Mouse (Mus musculus) lung, postnatal 14 days (tissue): Measurements from ENCODE around the gene Tubb2a.
"Not testable (repeated sequence)": the region's sequence is repeated elsewhere in the genome, so short reads cannot be mapped to it uniquely, and the experiment has no call there.

Experiments
- DNase-seq: peaks from one replicate; pipeline ENCODE4 v3.0.0; 2021

Tubb2a gene

DNA sequence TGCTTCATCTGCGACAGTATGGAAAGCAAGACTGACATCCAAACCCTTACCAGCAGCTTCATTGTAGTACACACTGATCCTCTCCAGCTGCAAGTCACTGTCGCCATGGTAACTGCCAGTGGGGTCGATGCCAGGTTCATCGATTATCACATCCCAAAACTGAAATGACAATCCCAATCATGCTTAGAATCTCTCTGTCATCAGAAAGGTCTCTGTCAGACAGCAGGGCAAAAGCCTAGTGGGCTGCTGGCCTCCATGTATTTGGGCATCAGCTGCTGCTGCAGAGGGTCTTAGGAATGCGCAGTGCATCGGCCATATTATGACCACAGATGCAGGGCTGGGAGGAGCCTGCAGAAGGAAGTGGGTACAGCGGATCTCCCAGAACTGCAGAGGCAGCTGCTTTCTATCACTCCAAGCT is 11.1 kb upstream of the Tubb2a start:
- no peak for DNase-seq

DNA sequence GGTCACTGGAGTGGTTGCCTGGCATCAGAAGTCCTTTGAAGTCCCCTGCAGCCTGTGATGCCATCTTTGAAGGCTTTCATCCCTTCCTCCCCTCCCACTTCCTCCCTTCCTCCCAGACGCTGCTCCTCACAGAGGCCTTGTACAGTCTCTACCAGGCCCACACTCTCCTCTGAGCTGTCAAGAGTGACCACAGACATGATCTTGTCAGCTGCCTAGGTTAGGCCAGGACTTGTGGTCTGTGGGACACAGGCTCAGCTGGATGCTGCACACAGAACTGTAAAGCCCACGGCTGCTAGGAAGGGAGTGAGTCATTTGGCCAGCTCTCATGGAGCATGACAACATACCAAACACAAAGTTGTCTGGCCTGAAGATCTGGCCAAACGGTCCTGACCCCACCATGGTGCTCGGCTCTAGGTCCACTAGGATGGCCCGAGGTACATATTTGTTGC is 10.4 kb upstream of the Tubb2a start:
- DNase-seq: not testable (repeated sequence)

DNA sequence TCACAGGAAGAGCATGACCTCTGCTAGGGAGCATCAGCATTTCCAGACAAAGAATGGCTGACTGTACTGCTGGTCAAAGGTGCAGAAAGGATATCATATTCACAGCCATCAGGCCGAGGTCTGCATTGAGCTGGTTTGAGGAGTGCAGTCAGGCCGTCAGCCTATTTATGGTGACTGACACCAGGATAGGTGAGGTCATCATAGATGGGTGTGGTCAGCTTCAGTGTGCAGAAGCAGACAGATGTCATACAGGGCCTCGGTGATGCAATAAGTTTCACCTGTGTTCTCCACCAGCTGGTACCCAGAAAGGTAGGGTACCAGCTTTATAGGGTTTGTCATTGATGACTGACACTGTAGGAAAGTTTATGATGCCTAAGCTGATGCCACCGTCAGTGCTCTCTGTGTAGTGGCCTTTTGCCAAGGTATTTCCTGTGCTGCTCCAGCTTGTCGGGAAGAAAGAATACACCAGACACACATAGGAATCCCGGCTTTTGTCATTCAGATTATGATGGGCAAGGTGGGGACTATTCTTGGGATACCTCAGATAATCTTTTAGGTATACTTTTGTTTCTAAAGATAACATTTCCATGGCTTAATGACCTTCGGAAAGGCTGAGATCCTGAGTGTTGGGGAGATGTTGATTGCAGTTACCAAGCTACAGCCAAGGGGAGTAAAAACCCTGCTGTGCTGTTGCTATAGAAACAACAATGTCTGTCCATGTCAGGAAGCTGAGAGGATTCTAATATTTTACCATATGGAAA is 9.4 kb upstream of the Tubb2a start:
- no peak for DNase-seq

DNA sequence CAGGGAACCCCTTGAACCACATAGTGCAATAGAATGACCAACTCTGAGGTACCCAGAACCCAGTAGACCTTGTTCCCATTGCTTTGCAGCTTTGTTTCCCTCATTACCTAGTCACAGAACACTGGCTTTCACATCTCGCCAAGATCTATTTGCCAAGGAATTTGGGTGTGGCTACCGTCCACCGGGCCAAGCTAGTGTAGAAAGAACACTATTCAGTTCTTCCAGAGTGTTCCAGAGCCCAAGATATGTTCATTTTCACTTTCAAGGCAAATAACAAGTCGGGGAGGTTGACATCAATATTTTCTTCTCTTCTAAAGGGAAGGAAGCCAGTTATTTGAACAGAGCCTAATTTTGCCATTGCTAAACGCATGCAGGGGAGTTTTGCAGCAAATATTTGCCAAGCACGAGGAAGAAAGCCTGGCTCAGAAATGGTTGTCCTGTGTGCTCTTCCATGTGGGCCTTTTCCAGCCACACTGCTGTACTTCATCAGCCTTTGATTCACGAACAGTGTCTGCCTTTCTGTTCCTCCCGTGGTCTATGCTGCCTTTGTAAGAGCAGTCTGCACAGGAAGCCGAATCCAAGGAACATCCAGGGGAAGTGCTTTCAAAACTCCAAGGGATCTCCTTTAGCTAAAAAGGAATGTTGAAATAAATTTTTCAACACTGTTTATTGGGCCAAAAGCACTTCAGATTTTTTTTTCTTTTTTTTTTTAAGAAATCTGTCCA is 6.4 kb upstream of the Tubb2a start:
- DNase-seq: peak; percentile 48

DNA sequence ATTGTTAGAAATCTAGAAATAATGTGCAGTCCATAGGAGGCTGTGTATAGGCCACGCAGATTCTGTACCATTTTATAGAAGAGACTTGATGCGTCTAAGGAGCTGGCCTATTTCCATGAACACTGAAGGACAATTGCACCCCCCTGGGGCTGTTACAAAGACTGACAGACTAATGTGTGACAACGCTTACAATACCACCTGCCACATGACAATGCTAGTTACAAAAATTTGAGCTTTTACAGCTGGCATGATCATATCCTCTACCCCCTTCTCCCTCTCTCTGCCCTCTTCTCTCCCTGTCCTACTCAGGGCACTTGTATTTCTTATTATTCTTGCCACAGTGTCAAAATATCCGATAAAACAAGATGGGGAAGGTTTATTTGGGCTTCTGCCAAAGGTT is 4.1 kb upstream of the Tubb2a start:
- DNase-seq: no peak

DNA sequence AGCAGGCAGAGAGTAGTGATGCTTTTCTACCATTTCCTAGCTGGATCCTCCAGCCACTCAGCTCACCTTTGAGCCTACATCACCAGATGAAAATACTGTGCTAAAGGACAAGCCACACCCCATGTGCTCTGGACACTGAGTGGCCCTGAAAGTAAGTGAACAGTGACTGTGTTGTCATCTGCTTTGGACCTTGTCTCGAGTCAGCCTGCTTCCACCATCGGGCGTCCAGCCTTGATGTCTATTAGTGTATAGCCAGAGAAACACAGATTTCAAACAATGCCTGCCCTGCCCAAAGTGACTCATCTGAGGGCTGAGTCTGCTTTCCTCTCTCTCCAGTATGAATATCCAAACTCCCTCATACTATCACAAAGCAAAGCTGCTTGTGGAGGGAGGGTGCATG is 2.0 kb upstream of the Tubb2a start:
- no peak for DNase-seq

DNA sequence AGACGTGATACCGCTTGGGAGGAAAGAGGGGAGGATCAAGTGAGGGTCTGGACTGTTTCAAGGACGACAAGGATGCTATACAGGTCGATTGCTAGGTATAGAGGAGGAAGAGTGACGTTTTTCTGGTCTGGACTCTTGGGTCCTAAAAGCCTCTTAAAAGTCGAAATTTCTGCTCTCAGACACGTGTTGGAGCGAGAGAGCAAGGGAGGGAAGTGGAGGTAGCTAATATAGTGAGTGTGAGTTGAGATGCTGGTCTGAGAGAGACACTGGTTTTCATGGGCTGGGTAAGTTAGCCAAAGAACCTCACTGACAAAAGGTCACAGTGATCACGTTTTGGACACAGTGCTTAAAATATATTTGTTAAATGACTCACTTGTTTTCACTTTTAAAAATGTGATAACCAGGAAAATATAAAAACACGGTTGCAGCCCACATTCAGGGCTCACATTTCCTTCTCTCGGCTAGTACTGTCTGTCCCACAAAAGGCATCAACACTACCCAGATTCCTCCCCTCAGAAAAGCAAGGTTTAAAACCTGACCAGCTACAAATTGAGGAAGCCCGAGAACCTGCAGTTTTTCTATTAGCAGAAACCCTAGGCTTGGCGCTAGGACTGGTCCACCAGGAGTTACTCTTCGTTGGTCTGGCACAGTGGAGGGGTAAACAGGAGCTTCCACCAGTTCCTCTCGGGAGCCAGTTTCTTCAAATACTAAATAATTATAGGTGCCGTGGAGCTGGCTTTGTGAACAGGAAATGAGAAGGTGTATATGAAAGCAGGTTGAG is 883 bp upstream of the Tubb2a start:
- no peak for DNase-seq

DNA sequence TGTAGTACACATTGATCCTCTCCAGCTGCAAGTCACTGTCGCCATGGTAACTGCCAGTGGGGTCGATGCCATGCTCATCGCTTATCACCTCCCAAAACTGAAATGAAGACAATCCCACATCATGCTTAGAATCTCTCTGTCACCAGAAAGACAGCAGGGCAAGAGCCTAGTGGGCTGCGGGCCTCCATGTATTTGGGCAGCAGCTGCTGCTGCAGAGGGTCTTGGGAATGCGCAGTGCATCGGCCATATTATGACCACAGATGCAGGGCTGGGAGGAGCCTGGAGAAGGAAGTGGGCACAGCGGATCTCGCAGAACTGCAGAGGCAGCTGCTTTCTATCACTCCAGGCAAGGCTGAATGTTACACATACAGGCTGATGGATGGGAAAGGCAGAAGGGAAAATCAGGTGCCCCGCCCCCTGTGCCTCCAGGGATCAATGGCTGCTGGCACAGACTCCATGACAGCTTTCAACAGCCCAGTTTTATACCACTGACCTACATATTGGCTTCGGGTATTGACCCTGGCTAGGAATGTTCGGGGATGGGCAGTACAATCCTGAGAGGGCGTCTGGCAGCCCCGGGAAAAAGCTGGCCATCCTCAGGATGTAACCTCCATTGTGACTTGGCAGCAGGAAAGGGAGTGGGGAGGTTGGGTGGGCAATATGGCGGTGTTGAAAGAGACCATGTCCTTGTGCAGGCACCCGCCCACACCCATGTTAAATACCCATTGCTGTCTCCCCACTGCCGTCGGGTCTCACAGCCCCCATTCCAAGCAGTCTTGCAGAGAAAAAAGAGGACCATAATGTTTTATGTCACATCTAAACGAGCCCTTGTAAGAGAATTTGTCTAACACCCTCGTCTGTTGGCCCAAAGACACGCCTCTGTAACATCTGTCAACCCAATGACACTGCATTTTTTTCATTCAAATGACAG is 981 bp downstream of the Tubb2a start:
- no peak for DNase-seq

DNA sequence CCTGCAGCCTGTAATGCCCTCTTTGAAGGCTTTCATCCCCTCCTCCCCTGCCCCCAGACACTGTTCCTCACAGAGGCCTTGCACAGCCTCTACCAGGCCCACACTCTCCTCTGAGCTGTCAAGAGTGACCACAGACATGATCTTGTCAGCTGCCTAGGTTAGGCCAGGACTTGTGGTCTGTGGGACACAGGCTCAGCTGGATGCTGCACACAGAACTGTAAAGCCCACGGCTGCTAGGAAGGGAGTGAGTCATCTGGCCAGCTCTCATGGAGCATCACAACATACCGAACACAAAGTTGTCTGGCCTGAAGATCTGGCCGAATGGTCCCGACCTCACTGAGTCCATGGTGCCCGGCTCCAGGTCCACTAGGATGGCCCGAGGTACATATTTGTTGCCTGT is 1.9 kb downstream of the Tubb2a start:
- not testable (repeated sequence) for DNase-seq

DNA sequence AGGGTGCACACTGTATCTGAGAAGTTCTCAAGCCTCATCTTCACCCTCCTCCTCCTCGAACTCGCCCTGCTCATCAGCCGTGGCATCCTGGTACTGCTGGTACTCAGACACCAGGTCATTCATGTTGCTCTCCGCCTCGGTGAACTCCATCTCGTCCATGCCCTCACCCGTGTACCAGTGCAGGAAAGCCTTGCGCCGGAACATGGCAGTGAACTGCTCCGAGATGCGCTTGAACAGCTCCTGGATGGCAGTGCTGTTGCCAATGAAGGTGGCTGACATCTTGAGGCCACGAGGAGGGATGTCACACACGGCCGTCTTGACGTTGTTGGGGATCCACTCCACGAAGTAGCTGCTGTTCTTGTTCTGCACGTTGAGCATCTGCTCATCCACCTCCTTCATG is 3.4 kb downstream of the Tubb2a start:
- not testable (repeated sequence) for DNase-seq

DNA sequence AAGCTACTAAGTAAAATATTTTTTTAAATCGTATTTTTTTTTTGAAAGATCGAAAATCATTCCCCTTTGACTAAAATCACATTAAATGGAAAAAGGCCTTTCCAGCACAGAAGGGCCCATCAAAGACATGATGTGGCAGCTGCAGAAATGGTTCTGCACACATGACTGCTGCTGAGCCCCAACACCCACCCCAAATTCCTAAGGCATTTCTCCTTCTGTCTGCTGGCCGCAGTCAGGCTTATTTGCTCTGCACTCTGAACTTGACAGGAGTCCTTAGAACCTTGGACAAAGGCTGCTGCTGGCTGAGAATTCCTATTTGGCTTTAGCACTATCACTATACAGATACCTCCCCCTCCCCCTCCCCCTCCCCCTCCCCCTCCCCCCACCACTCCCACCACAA is 5.0 kb downstream of the Tubb2a start:
- DNase-seq: no peak

DNA sequence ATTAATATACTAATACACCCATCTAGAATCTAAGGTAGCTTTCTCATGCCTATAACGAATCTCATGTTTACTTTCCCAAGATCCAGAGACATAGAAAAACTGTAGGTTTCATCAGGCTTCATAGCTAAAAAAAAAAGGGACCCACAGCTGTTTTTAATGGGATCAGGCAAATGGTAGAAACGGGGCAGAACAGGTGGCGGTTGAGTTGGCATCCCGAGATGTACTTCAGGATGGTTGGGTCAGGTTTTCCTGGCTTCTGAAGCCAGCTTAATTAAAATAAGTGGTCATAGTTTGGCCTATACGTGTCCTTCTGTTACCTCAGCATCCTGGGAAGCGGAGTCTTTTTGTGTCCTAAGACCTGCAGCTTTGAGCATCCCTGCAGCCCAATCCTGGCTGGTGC is 6.0 kb downstream of the Tubb2a start:
- no peak for DNase-seq

DNA sequence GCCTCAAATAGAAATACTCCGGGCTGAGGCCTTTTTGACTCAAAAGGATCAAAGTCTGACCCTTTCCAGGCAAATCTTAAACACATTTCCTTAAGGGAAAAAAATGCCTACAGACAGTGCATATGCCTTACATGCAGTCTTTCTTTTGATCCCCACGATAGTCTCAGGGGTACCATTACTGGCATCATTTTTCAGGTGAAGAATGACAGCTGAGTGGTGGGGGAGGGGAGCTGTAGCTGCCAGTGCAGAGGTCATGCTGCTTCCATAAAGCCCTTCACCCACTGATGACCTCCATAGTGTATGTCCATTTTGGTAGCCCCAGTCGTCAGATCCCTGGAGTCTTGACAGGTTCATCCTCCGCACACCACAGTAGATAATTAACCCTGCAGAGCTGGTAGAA is 7.5 kb downstream of the Tubb2a start:
- no peak for DNase-seq

DNA sequence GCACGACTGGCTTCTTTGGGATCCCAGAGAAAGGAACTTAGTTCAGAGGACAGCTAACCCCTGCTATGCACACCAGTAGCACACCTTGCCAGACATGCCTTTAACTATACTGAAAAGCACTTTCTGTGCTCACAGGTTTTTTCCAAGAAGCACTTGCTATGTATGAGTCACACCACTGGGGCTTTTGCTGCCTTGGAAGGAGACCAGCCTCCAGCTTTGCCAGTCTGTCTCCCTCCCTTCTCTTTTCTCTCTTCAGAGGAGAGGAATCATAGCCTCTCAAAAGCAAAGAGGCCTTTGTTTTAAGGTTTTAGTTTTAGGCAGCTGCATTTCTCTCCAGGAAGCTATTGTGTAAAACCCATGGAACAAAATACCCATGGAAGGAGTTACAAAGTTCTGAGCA is 11.5 kb downstream of the Tubb2a start:
- no peak for DNase-seq

DNA sequence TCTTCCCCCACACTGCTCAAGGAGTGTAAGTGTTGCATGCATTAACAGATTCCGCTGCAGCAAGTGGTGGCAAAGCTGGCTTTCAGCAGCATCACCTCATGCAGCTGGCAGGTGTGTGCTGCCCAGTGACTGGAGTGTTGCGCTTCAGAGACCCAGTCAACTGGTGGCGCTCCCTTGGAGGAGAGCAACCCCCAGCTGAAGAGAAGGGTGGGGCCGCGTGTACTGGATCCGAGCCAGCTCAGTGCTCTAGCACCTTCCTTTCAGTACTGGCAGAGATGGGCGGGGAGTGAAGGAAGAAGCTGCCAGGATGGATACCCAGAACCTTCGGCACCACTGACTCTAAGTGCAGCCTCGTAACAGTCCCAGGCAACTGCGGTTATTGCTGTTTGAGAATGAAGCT is 15.3 kb downstream of the Tubb2a start:
- DNase-seq: no peak

DNA sequence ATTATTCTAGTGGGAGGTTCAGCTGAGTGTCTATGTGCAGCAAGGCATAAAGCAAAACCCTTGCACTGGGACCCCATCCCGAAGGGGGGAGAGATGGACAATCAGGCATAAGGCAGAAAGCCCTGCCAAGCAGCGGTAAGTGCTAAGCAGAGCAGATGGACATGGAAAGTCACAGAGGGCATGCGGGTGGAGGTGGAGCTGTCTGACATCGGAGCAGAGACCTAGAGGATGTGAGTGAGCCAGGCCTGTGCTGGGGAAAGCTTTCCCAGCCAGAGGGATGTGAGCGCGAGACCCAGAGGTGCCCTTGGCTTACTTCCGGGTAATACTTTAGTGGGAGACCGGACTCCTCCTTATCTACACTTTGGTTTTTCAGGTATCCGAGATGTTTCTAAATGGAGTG is 17.7 kb downstream of the Tubb2a start:
- DNase-seq: no peak

DNA sequence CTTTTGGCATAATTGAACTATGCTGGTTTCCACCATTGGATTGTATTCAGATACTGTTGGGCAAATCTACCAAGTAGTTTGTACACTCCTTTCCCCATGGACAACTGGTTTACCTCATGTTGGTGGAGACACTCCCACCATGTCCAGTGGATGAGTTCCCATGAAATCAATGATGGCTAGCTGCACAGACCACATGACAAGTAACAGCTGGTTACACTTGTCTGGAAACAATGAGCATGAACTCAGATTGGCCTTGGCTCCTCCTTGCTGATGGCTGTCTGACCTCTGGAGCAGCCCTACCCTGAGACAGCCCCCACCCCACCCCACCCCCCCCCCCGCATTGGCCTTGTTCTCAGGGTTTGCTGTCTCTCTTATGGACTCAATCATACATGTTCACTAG is 20.6 kb downstream of the Tubb2a start:
- DNase-seq: no peak

DNA sequence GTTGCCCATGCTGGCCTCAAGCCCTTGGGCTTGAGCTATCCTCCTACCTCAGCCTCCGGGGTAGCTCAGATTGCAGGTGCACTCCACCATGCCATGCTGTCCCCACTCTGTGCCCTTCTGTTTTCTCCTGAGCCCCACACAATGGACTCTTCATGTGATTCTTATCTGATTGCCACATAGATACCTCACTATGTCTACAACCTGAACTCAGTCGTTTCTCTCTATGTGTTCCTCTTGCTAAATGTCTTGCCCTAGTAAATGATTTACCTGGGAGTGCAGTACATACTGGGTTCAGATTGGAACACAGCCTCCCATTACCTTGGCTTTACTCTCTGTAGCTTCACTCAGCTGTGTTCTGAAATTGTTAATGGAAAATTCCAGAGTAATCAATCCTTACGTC is 22.8 kb downstream of the Tubb2a start:
- no peak for DNase-seq

DNA sequence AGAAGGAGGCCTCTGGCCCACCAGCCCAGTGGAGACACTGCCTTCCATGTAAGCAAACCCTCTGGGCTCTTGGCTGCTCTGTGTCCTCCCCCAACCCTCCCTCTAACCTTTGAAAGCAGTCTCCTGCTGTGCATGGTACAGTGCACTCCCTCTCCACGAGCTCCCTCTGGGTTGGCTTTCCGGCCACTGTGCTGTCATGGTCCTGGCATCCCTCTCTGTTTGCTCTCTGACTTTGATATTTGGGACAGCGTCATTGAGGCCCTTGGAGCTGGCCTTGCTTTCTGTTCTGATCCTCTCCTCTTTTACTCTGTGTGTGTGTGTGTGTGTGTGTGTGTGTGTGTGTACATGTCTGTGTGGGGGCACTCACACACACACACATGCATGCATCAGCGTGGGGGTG is 23.4 kb downstream of the Tubb2a start:
- DNase-seq: no peak

DNA sequence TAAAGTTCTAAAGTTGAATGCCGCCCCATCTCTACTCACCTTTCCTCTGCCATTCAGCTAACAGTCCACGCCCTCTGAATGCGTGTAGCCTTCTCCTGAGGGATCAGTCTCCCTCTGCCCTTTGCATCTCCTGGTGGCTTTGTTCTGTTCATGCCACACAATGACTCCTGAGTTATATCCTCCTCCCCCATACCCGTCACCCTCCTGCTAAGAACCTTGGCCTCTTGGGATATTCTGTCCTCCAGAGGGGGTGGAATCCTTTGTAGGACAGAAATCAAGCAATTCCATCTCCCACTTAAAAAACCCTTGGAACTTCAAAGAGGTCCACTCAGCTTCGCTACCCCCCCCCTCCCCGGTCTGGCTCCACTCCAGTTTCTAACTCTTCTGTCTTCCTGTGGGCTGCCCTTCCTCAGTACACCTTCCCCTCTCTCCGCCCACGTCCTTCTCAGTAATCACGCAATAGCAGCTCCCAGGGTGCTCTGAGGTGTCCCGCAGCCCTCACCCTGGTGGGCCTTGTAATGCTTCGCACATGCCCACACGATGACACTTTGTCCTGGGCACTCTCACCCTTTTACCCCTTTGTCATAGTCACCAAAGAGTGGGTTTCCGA is 24.0 kb downstream of the Tubb2a start:
- DNase-seq: no peak

DNA sequence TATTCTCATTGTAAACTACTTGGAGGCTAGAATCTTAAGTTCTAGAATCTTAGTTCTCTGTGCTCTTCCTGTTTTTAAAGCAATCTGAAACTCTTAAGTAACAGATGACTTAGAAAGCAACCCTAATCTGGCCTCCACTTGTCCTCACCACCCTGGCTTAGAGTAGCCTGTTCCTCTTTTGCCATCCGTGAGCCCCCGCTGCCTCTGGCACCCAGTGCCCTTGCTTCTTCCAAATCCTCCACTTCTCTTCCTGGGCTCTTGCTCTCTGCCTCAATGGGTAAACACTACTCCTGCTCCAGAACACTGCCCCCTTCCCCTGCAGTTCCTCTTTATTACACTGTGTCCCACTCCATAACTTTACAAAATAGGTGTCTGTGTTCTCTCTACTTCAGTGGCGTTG is 26.1 kb downstream of the Tubb2a start:
- DNase-seq: no peak

DNA sequence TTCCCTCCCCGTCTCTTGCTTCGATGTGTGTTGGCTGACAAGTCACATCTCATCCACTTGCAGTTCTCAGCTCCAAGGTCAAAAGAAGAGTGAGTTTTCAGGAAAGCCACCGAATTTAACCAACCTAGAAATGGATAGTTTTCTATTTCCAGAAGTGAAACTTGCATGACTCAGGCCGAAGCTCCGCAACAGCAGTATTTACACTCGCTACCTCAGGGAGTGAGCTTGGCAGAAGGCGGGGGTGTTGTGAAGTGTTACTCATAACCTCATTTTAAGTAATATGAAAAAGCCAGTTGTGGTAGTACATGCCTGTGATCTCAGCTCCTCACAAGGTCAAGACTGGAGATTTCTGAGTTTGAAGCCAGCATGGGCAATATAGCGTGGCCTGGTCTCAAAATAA is 27.3 kb downstream of the Tubb2a start:
- DNase-seq: no peak
